In the genomic region with DNA sequence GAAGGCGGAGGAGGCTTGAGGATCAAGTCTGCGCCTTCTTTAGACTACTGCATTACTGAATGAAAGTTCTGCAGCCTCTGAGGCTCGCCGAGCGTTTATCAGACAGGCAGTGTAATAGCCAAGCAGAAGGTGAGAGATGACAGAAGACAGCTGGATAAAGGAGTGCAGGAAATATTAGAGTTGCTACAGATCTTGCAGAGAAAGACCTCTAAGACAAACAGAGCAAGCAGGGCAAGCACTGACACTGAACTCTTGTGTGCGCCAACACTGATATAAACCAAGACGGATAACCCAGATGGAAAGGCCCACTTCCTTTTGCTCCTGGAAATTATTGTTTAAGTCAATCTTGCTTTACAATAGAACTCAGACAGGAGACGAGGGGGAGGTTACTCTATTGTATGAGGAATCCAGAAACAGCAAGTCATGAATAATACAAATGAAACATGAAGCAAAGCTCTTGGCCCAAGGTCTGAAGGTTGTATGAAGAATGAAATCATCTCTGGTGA, we compare ENCODE assay signal across 15 mouse cellular contexts.
DNase-seq lines count a peak whose midpoint lies in the region; ATAC-seq and TF ChIP-seq lines count a peak whose summit lies in the region.
"Had no signal": no experiment of that assay in that cellular context is flagged by ENCODE, and none has a peak within 500 bp of the region (broad histone marks: within the 10 kb centered on the region; RNA-seq: fewer than 3 reads in every experiment).

No protein-coding gene starts in this region.

- 67% methylated on average over 8 of the region's 8 CpGs for WGBS in midbrain, embryonic 11.5 days
- 57% methylated on average over 8 of the region's 8 CpGs for WGBS in midbrain, embryonic 13.5 days
- WGBS in lung, embryonic 16.5 days = 30% methylated on average over 8 of the region's 8 CpGs

- no peak overlapping the region for H3K4me2 ChIP-seq in midbrain, embryonic 11.5 days
- no peak overlapping the region for H3K4me2 ChIP-seq in midbrain, embryonic 13.5 days (replicated peaks)
- peak overlapping the region; percentile 36; the same call in 1 of the 2 replicates for H3K4me2 ChIP-seq in lung, embryonic 16.5 days (ENCODE audit: low read depth, low read length)
- H3K4me2 ChIP-seq: neural tube, embryonic 13.5 days had no signal

- H3K36me3 ChIP-seq in midbrain, embryonic 11.5 days (ENCODE audit: control insufficient read depth, insufficient read depth, low read length) = no peaks in the 10 kb centered on the region
- no peaks in the 10 kb centered on the region for H3K36me3 ChIP-seq in midbrain, embryonic 13.5 days
- H3K36me3 ChIP-seq in lung, embryonic 16.5 days (ENCODE audit: control insufficient read depth, insufficient read depth, low read length) = no peaks in the 10 kb centered on the region
- H3K36me3 ChIP-seq: neural tube, embryonic 13.5 days had no signal

- TF ChIP-seq CTCF in gastrocnemius, adult 2 months (IDR thresholded peaks at IDR 0.05) = no peak

- no peaks in the 10 kb centered on the region for H3K9me3 ChIP-seq in midbrain, embryonic 11.5 days (ENCODE audit: control insufficient read depth, low read length)
- no peaks in the 10 kb centered on the region for H3K9me3 ChIP-seq in midbrain, embryonic 13.5 days
- no peaks in the 10 kb centered on the region for H3K9me3 ChIP-seq in lung, embryonic 16.5 days (ENCODE audit: control insufficient read depth, low read length)
- H3K9me3 ChIP-seq: neural tube, embryonic 13.5 days had no signal

- no peak for DNase-seq in gastrocnemius, adult 2 months
- DNase-seq in gastrocnemius, postnatal 4 days (ENCODE audit: low spot score in 2 of 2) = no peak
- peak; percentile 69 for DNase-seq in midbrain, embryonic 11.5 days (ENCODE audit: low spot score, missing footprints)
- DNase-seq in adrenal gland, adult 2 months = no peak
- DNase-seq in cerebellum, adult 9-11 months = no peak
- DNase-seq in retina, postnatal 1 day = no peak
- DNase-seq: adrenal gland, postnatal 25 days; spleen, adult 18-20 months had no signal

- peaks cover 6% of the 10 kb centered on the region for H3K4me1 ChIP-seq in midbrain, embryonic 11.5 days (ENCODE audit: control insufficient read depth, insufficient read depth, low read length)
- H3K4me1 ChIP-seq in midbrain, embryonic 13.5 days (replicated peaks) = peaks cover 9% of the 10 kb centered on the region
- peaks cover 14% of the 10 kb centered on the region for H3K4me1 ChIP-seq in lung, embryonic 16.5 days (replicated peaks; ENCODE audit: control insufficient read depth, insufficient read depth, low read length)

- no peak overlapping the region for H3K9ac ChIP-seq in midbrain, embryonic 11.5 days (ENCODE audit: low read length)
- H3K9ac ChIP-seq in midbrain, embryonic 13.5 days (replicated peaks) = no peak overlapping the region
- no peak overlapping the region for H3K9ac ChIP-seq in lung, embryonic 16.5 days (ENCODE audit: low read length)
- H3K9ac ChIP-seq: neural tube, embryonic 13.5 days had no signal

- ATAC-seq in midbrain, embryonic 11.5 days (ENCODE audit: low FRiP score) = no peak
- no peak for ATAC-seq in midbrain, embryonic 13.5 days
- ATAC-seq in lung, embryonic 16.5 days (ENCODE audit: low read depth) = peak; percentile 95
- ATAC-seq: inflammation-experienced regulatory T-cells, adult 6 months; midbrain, embryonic 16.5 days had no signal

- no peak overlapping the region for H3K4me3 ChIP-seq in gastrocnemius, adult 2 months
- H3K4me3 ChIP-seq in midbrain, embryonic 11.5 days (ENCODE audit: low read depth, low read length) = no peak overlapping the region
- H3K4me3 ChIP-seq in midbrain, embryonic 13.5 days (replicated peaks) = no peak overlapping the region
- H3K4me3 ChIP-seq in lung, embryonic 16.5 days (ENCODE audit: low read length) = no peak overlapping the region
- H3K4me3 ChIP-seq: erythroblast, embryonic 14.5 days; layer of hippocampus, adult 2 months; neural tube, embryonic 13.5 days had no signal

- H3K27me3 ChIP-seq in midbrain, embryonic 11.5 days (ENCODE audit: control insufficient read depth, insufficient read depth, low read length) = no peaks in the 10 kb centered on the region
- no peaks in the 10 kb centered on the region for H3K27me3 ChIP-seq in midbrain, embryonic 13.5 days
- H3K27me3 ChIP-seq in lung, embryonic 16.5 days (ENCODE audit: control insufficient read depth, insufficient read depth, low read depth, low read length) = no peaks in the 10 kb centered on the region
- H3K27me3 ChIP-seq: neural tube, embryonic 13.5 days had no signal

- intact Hi-C loops in gastrocnemius, adult 2 months (cut with DNase I) = no loop called here

- peak overlapping the region; percentile 8; the same call in 1 of the 2 replicates for H3K27ac ChIP-seq in gastrocnemius, adult 2 months
- H3K27ac ChIP-seq in midbrain, embryonic 11.5 days (ENCODE audit: low read depth, low read length) = no peak overlapping the region
- no peak overlapping the region for H3K27ac ChIP-seq in midbrain, embryonic 13.5 days
- H3K27ac ChIP-seq in lung, embryonic 16.5 days (ENCODE audit: low read length) = peak overlapping the region; percentile 82
- H3K27ac ChIP-seq: layer of hippocampus, adult 2 months; neural tube, embryonic 13.5 days had no signal

Comparison
In these comparisons a context has a peak if more than half of its experiments do, and no peak if none do; other contexts are left out.
1. H3K27ac ChIP-seq: peak in gastrocnemius, adult 2 months (single experiment) and lung, embryonic 16.5 days (single experiment); none in midbrain, embryonic 11.5 days (single experiment) and midbrain, embryonic 13.5 days (single experiment).